Mouse (Mus musculus): ENCODE results near the gene Prdm13. TPM values are rescaled to one million over a fixed set of nuclear protein-coding genes. Genes with fewer than 3 reads are reported as not detected.

The Prdm13 gene
- polyA plus RNA-seq (2015; fragmentation: Nextera tagmentation; extraction: Ambion mirVana) = not detected in 2 replicates

DNA sequence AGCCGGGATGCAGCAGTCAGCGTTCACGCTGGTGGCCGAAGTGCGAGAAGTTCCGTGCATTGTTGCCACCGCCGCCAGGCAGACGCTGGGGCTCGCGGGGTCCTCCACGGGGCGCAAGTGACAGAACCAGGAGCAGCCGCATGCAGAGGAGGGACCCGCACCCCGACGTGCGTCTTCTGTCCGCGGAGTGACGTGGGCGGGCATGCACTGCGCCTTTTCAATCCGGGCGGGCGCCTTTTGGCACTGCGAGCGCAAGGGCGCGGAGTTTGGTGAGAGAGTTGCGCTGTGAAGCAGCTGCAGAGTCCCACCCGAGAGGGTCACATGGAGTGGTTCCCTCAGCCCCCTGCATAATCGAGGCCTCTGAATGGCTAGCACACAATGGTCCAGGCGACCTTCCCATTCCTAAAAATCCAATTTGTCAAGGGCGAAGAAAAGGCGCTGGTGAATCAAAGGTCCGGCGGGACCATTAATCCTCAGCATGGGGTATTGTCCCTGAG lies at the start of gene Prdm13:
Gene Prdm13 (minus strand): TSS at position 369 of the 497 bp plus-strand sequence.

DNA sequence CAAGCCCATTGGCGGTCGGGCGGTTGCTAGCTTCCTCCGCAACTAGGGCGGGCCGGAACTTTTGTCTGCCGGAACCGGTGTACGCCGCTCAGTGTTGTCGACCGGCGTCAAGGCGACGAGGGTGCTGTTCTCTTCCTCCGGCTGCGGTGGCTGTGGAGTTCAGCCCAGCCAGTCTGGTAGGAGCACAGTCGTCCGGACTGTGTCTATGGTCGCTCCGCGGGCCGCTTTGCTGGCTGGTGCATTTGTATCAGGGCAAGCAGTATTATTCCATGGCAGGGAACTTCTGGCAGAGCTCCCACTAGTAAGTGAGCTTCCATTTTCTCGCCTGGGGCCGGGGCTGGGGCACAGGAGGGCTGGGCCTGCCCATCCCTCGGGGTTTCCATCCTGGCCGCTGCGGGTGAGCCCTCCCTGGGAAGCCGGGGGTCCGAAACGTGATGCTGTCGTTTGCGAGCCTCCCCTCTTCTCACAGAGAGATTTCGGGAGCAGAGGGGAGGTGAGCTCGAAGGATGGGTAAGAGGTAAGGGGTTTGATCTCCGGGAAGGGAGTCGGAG lies 41.9 kb upstream of the Prdm13 start, which contains the start of gene Ccnc:
Gene Ccnc (plus strand): TSS at position 87 of the 551 bp plus-strand sequence.

Other genes starting within 250 kb of the Prdm13 start
- gene Ccnc, start 41.7 kb upstream of the Prdm13 start, polyA plus RNA-seq (2015; fragmentation: Nextera tagmentation; extraction: Ambion mirVana) = 17.9 and 19.3 TPM in 2 replicates
- gene Usp45, start 81.2 kb upstream of the Prdm13 start, polyA plus RNA-seq (2015; fragmentation: Nextera tagmentation; extraction: Ambion mirVana) = 4.1 and 4.7 TPM in 2 replicates
- 9.2 and 11.6 TPM in 2 replicates for gene Tstd3, start 81.2 kb upstream of the Prdm13 start, polyA plus RNA-seq (2015; fragmentation: Nextera tagmentation; extraction: Ambion mirVana)
- 51.4 and 53.7 TPM in 2 replicates for gene Pnisr, start 161.6 kb upstream of the Prdm13 start, polyA plus RNA-seq (2015; fragmentation: Nextera tagmentation; extraction: Ambion mirVana)
- gene Coq3, start 193.7 kb upstream of the Prdm13 start, polyA plus RNA-seq (2015; fragmentation: Nextera tagmentation; extraction: Ambion mirVana) = 25.4 and 26.6 TPM in 2 replicates
- 0.83 and 1.1 TPM in 2 replicates for gene Faxc, start 245.4 kb upstream of the Prdm13 start, polyA plus RNA-seq (2015; fragmentation: Nextera tagmentation; extraction: Ambion mirVana)

All from skeletal muscle tissue, postnatal 0 days (tissue).